Mouse (Mus musculus): ENCODE results near the gene Gm9513.

Gene Gm9513

GRCm38 (mm10) chr9:36475338-36475737 is at the start of gene Gm9513:
TSS of gene Gm9513 (plus strand) at chr9:36475638.
- DNase-seq, result no peak

GRCm38 (mm10) chr9:36431584-36431983 is 43.9 kb upstream of the Gm9513 start, which contains the start of gene Gm7257:
TSS of gene Gm7257 (plus strand) at chr9:36431884.
- no peak for DNase-seq

- no peak for DNase-seq
Observed at GRCm38 (mm10) chr9:36435051-36435764, 40.2 kb upstream of the Gm9513 start.

- no peak for DNase-seq
Observed at GRCm38 (mm10) chr9:36494501-36495220, 19.2 kb downstream of the Gm9513 start.

GRCm38 (mm10) chr9:36495824-36496223 is 20.4 kb downstream of the Gm9513 start:
- DNase-seq, result no peak

GRCm38 (mm10) chr9:36504211-36504610 is 28.8 kb downstream of the Gm9513 start:
- no peak for DNase-seq
